Mouse (Mus musculus) spleen, adult 2 months (tissue): ENCODE results near the gene Cacna2d3. TPM values are rescaled to one million over a fixed set of nuclear protein-coding genes. Genes with fewer than 3 reads are reported as not detected.

Experiments
- DNase-seq, 2 experiments: peaks; one replicate each; pipeline versions ENCODE4 v3.0.0 to v3.0.0-alpha.2; 2012 to 2021; ENCODE audit warnings: low spot score in 2 of 2, low read depth in 1 of 2
- H3K27ac ChIP-seq: fragments of 200-500 bp; 2 replicates; pipeline ENCODE4 v1.5.1; 2012; ENCODE audit warnings: low read length, inconsistent platforms; ENCODE audit not compliant: insufficient read depth
- H3K27me3 ChIP-seq: fragments of 200-500 bp; 2 replicates; pipeline ENCODE4 v1.6.1; 2012; ENCODE audit warnings: mild to moderate bottlenecking, moderate library complexity, low read length, inconsistent platforms; ENCODE audit not compliant: control insufficient read depth, insufficient read depth
- H3K36me3 ChIP-seq: fragments of 200-500 bp; 2 replicates; pipeline ENCODE4 v1.6.1; 2012; ENCODE audit warnings: mild to moderate bottlenecking, low read length, inconsistent platforms; ENCODE audit not compliant: control insufficient read depth, insufficient read depth
- H3K4me1 ChIP-seq: fragments of 200-500 bp; 2 replicates; pipeline ENCODE4 v1.6.1; 2011; ENCODE audit warnings: inconsistent platforms; ENCODE audit not compliant: control insufficient read depth, insufficient read depth, insufficient read length
- H3K4me3 ChIP-seq: fragments of 200-500 bp; 2 replicates; pipeline ENCODE4 v1.5.1; 2011; ENCODE audit warnings: mild to moderate bottlenecking, inconsistent platforms; ENCODE audit not compliant: insufficient read depth, insufficient read length; ENCODE audit errors: extremely low read depth
- CTCF ChIP-seq: fragments of 200-500 bp; IDR thresholded peaks from 2 replicates; pipeline ENCODE4 v1.5.1; 2011; ENCODE audit warnings: mild to moderate bottlenecking, inconsistent platforms; ENCODE audit not compliant: insufficient read depth, insufficient read length, insufficient replicate concordance; ENCODE audit errors: extremely low read depth
- POLR2A ChIP-seq: fragments of 200-500 bp; IDR thresholded peaks from 2 replicates; pipeline ENCODE4 v1.6.1; 2011; ENCODE audit warnings: low read depth, low read length, inconsistent platforms
- WGBS: fragments of 180-500 bp; shearing (Covaris S2); methylation state at CpG from one replicate; pipeline ENCODE4 v1.1.7; 2018; 5-methylcytosine and 5-hydroxymethylcytosine counted together
- polyA plus RNA-seq: library from polyadenylated mRNA; depleted of rRNA; stranded (reverse); fragments of >200 nt; gene quantifications from 2 replicates; pipeline ENCODE4 v1.2.3, GENCODE M21; 2012; rRNA removed

Cacna2d3 gene
- 0.06 and 0.19 TPM in 2 replicates for polyA plus RNA-seq

- WGBS: 2% methylated on average over 65 of the region's 109 CpGs
- Histone ChIP-seq H3K4me3 (no peak within 1 kb of the TSS), H3K4me1 (no peaks in the 10 kb centered on the region), H3K36me3 (no peaks in the 10 kb centered on the region), H3K27me3 (peaks cover 9% of the 10 kb centered on the region), H3K27ac (no peak within 1 kb of the TSS)
- DNase-seq: no peak
- TF ChIP-seq CTCF (no peak), POLR2A (no peak)
Measured at GRCm38 (mm10) chr14:29721488-29722385, at the start of gene Cacna2d3. Gene Cacna2d3 (minus strand): TSS chr14:29721864.

- H3K27ac ChIP-seq: no peak overlapping the region
- H3K27me3 ChIP-seq: no peaks in the 10 kb centered on the region
- no peaks in the 10 kb centered on the region for H3K36me3 ChIP-seq
- no peaks in the 10 kb centered on the region for H3K4me1 ChIP-seq
- H3K4me3 ChIP-seq: no peak overlapping the region
- TF ChIP-seq CTCF: no peak
- no peak for TF ChIP-seq POLR2A
- whole genome bisulfite sequencing: 88% methylated on average over 4 of the region's 4 CpGs
- DNase-seq: no peak
Measured at GRCm38 (mm10) chr14:29769486-29769885, 47.8 kb upstream of the Cacna2d3 start.

- WGBS: 80% methylated on average over 5 of the region's 5 CpGs
- H3K36me3 ChIP-seq: no peaks in the 10 kb centered on the region
- H3K4me3 ChIP-seq: no peak overlapping the region
- H3K27me3 ChIP-seq: no peaks in the 10 kb centered on the region
- no peak overlapping the region for H3K27ac ChIP-seq
- no peak for DNase-seq
- TF ChIP-seq POLR2A (no peak), CTCF (no peak)
- no peaks in the 10 kb centered on the region for H3K4me1 ChIP-seq
Measured at GRCm38 (mm10) chr14:29752876-29753275, 31.2 kb upstream of the Cacna2d3 start.

DNA sequence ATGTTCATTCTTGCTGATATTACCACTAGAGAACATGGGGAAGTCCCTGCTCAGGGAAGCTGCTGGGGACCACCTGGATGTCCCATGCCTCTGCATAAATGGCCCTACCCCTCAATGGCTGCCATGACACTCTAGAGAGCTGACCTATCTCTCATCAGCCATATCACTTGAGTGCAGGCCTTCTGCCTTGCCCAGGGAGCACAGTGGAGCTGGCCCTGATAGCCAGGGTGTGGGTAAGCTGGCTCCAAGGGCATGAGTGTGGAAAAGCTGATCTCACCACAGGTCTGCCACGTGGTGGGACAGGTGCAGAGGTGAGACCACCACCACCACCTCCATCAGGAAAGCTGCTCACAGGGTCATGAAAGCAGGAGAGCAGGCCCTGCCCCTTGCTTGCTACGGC, 17.1 kb upstream of the Cacna2d3 start:
- 73% methylated on average over 2 of the region's 2 CpGs for WGBS
- Histone ChIP-seq H3K4me1 (no peaks in the 10 kb centered on the region), H3K4me3 (no peak overlapping the region), H3K27me3 (no peaks in the 10 kb centered on the region), H3K27ac (no peak overlapping the region), H3K36me3 (no peaks in the 10 kb centered on the region)
- TF ChIP-seq POLR2A (no peak), CTCF (no peak)
- no peak for DNase-seq

DNA sequence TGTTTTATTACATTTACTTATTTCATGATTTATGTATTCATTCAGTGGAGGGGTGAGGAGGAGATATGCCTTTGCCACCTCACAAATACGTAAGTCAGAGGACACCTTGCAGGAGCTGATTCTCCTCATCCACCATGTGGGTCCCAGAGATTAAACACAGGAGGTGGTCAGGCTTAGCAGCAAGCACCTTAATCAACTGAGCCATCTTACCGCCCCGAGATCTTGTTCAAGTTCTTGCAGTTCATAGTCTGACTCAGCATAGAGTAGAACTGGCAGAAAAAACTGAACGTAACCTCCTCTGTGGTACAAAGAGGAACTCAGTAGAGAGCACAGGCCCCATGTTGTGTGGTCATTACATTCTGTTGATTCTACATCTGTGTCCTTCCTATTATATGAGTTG, 8.6 kb upstream of the Cacna2d3 start:
- Histone ChIP-seq H3K27me3 (no peaks in the 10 kb centered on the region), H3K4me3 (no peak overlapping the region), H3K27ac (no peak overlapping the region), H3K36me3 (no peaks in the 10 kb centered on the region), H3K4me1 (no peaks in the 10 kb centered on the region)
- WGBS: 55% methylated on average over 4 of the region's 4 CpGs
- no peak for TF ChIP-seq CTCF
- TF ChIP-seq POLR2A: no peak
- no peak for DNase-seq

DNA sequence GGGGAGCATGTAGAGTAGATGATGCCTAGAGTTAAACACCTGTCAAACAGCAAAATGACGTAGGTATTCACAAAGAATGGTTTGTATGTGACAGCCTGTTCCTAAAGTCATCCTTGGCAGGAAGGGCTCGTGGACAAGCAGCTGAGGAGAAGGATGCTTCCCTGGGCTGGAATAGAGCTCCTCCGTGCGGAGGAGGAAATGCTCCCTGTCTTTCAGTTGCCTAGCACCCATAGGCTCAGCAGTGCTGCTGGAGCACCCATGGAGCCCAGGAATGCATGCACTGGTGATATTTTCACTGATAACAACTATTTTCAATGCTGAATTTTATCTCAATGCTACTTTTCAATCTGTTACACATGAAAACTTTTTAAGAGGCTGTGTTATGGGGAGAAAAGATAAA, 7.3 kb upstream of the Cacna2d3 start:
- WGBS: 79% methylated on average over 4 of the region's 4 CpGs
- no peak for TF ChIP-seq CTCF
- TF ChIP-seq POLR2A: no peak
- Histone ChIP-seq H3K27me3 (no peaks in the 10 kb centered on the region), H3K36me3 (no peaks in the 10 kb centered on the region), H3K4me3 (no peak overlapping the region), H3K27ac (no peak overlapping the region), H3K4me1 (no peaks in the 10 kb centered on the region)
- no peak for DNase-seq

DNA sequence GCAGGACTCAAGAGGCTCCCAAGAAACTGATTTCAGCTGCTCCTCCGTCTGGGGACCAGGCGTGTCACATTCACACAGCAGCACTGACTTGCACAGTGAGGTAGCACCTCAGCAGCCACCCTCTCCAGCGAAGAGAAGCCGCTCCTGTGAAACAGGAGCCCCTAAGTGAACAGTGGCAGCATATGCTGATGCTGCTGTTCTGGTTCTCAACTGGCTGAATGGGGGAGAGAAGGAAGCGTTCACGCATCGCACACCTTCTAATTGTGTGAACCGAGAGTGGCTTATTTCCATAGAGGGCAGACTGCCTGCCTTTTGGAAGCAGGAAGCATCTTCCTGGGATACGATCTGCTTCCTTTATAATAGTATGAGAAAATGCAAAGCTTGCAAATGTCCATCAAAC, 5.9 kb upstream of the Cacna2d3 start:
- WGBS: 82% methylated on average over 9 of the region's 9 CpGs
- H3K4me1 ChIP-seq: no peaks in the 10 kb centered on the region
- no peaks in the 10 kb centered on the region for H3K36me3 ChIP-seq
- DNase-seq: no peak
- peaks cover 4% of the 10 kb centered on the region for H3K27me3 ChIP-seq
- H3K27ac ChIP-seq: no peak overlapping the region
- no peak for TF ChIP-seq POLR2A
- TF ChIP-seq CTCF: no peak
- H3K4me3 ChIP-seq: no peak overlapping the region
